Mouse (Mus musculus): ENCODE data around the gene Alg3.

The Alg3 gene

DNA sequence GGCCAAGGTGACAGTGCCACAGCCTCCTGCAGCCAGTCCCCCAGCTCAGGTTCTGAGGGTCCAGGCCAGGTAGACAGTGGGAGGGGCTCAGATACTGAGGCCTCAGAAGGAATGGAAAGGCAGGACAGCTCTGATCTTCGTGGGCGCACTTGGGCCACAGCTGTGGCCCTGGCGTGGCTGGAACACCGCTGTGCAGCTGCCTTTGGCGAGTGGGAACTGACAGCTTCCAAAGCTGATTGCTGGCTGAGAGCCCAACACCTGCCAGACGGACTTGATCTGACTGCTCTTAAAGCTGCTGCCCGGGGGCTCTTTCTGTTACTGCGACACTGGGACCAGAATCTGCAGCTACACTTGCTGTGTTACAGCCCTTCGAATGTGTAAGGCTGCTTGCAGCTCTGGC, 6.8 kb downstream of the Alg3 start:
- DNase-seq (ENCODE audit: low read depth): no peak

GRCm38 (mm10) chr16:20600511-20600910, 11.0 kb downstream of the Alg3 start:
- no peak for DNase-seq (ENCODE audit: low read depth)

DNA sequence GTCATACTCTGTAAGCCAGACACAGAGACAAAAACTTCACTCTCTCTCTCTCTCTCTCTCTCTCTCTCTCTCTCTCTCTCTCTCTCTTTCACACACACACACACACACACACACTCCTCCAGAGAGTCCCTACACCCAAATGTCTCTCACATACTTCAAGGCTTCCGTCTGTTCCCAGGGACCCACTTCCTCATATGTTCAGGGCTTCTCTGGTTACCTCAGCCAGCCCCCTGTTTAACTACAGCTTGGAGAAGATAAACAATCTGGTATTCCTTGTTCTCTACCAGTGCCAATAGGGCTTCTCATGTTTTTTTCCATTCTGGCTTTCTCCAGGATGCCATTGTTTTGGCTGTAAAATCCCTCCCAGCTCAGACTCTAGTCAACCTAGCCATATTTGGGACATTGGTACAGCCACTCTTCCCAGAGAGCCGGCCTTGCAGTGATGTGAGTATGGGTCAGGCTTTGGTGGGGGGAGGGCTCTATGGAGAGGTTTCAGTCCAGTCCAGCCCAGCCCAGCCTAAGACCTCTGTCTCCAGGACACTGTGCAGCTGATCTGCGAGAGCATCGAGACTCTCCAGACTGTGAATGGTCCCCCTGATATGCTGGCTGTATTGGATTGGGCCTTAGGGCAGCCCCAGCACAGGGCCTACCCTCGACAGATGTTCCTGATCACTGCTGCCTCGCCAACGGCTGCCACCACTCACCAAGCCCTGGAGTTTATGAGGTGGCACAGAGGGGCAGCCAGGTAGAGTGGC, 14.7 kb downstream of the Alg3 start:
- no peak for DNase-seq (ENCODE audit: low read depth)

- no peak for DNase-seq (ENCODE audit: low read depth)
These were observed 15.8 kb downstream of the Alg3 start for GRCm38 (mm10) chr16:20595737-20596136.

DNA sequence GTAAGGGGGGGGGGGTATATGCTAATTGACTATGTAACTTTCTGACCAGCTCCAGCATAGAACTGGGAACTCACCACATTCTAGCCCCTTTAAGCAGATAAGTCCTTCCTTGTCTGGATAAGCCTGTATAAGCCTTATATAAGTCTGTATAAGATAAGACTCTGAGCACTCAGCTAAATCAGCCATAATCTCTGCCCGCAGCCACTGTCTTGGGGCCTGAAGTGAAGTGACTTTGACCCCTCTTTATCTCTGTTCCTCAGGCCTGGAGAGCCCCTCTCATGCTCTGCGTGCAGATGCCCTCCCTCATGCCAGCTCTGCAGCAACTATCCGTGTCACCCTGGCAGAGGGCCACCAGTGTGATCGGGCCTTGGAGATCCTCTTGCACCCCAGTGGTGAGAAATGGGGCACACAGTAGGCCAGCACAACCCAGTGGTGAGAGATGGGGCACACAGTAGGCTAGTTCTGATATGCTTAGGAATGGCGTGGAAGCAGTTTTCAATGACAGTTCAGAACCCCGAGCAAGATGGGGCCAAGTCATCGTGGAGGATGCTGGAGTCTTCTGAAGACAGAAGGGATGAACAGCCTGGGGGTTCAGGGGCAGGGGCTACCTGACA, 16.4 kb downstream of the Alg3 start:
- no peak for DNase-seq (ENCODE audit: low read depth)

GRCm38 (mm10) chr16:20591076-20591705, 20.3 kb downstream of the Alg3 start:
- no peak for DNase-seq (ENCODE audit: low read depth)

DNA sequence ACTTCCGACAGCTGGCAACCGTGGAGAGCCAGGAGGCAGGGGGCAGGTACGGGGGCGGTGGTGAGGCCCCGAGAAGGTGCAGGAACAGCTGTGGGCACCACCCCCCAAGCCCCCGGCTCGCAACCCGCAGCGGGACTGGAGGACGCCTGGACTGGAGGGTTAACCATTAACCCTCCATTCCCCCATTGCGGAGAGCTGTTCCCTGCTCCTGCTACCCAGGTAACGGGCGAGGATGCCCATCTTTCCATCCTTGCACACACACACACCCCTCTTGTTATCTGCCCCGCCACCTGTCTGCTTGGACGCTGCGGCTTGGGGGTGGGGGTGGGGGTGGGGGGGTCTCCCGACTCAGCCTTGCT, 20.9 kb downstream of the Alg3 start:
- no peak for DNase-seq (ENCODE audit: low read depth)

DNA sequence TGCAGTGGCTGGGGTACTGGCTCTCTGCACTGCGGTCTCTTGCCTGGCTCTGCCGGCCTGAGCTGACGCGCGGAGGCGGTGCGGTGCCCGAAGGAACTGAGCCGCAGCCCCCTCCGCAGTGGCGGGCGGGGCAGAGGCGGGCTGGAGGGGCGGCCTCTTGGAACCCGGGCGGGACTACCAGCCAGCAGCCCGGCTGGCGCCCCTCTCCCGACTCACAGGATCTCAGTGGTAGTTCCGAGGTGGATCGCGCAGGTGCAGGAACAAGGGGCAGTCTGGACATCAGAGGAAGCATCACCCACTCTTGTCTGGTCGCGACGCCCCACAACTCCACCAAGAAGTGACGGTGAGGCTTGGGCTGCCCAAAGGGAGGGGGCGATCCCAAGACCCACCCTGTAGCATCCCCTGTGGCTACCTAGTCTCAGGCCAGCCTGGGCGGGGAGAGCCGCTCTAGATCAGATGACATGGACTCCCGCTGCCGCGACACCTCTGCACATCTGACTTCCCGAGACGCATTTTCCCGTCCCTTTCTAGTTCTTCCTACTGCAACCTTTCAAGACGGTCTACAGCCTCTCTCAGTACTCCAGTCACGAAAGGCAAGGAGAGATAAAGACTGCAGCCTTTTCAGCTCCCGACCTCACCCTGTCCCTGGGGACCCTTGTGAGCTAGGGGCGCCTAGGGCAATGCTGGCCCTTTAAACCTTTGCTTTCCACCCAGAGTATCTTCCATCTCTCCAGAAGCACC, 21.4 kb downstream of the Alg3 start:
- DNase-seq (ENCODE audit: low read depth): no peak

DNA sequence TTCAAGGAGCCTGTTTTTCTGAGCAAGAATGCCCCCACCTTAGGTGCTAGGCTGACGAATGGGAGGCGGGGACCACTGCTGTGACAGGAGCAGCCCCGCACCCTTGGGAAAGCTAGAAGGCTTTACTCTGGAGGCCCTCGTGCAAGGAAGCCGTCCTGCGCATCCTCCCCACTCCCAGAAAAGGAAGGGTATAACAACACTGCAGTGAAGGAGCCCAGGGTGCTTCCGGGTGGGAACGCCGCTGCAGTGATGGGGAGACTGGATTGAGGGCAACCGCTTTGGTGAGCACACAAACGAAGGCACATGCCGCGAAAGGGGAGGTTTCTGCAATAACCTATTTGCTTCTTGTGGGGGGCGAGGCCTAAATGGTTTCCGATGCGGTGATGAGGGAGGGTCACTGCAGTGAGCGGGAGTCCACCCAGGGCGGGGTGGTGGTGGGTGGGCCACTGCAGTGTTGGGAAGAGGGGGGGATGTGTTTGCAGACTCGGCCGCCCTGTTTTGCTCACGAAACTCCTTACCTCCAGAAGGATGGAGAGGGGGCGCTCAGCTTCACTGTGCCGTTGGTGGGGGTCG, 22.1 kb downstream of the Alg3 start, which contains the start of gene Vwa5b2:
Vwa5b2 (plus strand) TSS at position 106 of the 573 bp plus-strand sequence.
- DNase-seq (ENCODE audit: low read depth): no peak

DNA sequence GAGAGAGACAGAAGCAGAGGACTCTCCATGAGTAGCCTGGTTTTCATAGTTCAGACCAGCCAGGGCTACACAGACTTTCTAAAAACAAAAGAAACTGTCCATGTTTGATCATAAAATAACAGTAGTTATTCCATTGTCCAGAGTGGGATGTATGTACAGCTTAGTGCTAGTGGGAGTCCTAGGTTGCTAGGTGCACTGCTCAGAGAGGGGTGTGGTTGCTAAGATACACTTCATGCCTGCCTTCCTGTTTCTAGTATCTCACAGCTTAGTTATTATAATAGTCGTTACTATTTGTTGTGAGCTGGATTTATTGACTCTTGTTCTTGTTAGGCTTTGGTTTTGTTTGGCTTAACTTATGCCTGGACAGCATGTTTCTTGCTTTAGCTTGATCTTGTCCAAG, 46.5 kb downstream of the Alg3 start:
- DNase-seq (ENCODE audit: low read depth): no peak

GRCm38 (mm10) chr16:20557381-20557780, 54.2 kb downstream of the Alg3 start:
- no peak for DNase-seq (ENCODE audit: low read depth)
